Mouse (Mus musculus) heart, embryonic 14.5 days (tissue): ENCODE measurements at regions not wholly inside any gene's neighbourhood (a gene's known extent, or its start where the extent isn't known, plus 50 kb on each side); places are given as distances from the start of the nearest gene placed in this dataset.

Experiments used
- ATAC-seq: fragments of 200-750 bp; cut with Nextera tagmentation; 2 replicates; pipeline ENCODE4 v1.8.0; 2017; ENCODE audit warnings: low read depth, moderate TSS enrichment; ENCODE audit not compliant: insufficient number of reproducible peaks, insufficient read depth, low FRiP score
- H3K27ac ChIP-seq, 2 experiments: fragments of 200-500 bp in 1 of 2; fragments of 300-500 bp in 1 of 2; sonication (generic) in 1 of 2; replicated peaks in 1 of 2; 2 replicates each; pipeline ENCODE4 v1.5.1; 2012 to 2014; ENCODE audit warnings: low read depth in 2 of 2, low read length in 2 of 2, control low read depth in 1 of 2, mild to moderate bottlenecking in 1 of 2, mixed read lengths in 1 of 2; ENCODE audit not compliant: control insufficient read depth in 1 of 2, insufficient read depth in 1 of 2
- H3K27me3 ChIP-seq: fragments of 300-500 bp; sonication (generic); 2 replicates; pipeline ENCODE4 v1.6.1; 2014; ENCODE audit warnings: mild to moderate bottlenecking, low read length, control low read depth; ENCODE audit not compliant: control insufficient read depth, insufficient read depth
- H3K36me3 ChIP-seq: fragments of 300-500 bp; sonication (generic); 2 replicates; pipeline ENCODE4 v1.6.1; 2014; ENCODE audit warnings: mild to moderate bottlenecking, control low read depth, low read length, mixed read lengths; ENCODE audit not compliant: control insufficient read depth, insufficient read depth
- H3K4me1 ChIP-seq, 2 experiments: fragments of 200-500 bp in 1 of 2; fragments of 300-500 bp in 1 of 2; sonication (generic) in 1 of 2; 2 replicates each; pipeline ENCODE4 v1.6.1; 2012 to 2014; ENCODE audit warnings: low read length in 2 of 2, control low read depth in 1 of 2, mixed read lengths in 1 of 2; ENCODE audit not compliant: control insufficient read depth in 2 of 2, insufficient read depth in 2 of 2
- H3K4me2 ChIP-seq: fragments of 300-500 bp; sonication (generic); 2 replicates; pipeline ENCODE4 v1.6.1; 2014; ENCODE audit warnings: mild to moderate bottlenecking, low read length
- H3K4me3 ChIP-seq, 2 experiments: fragments of 200-500 bp in 1 of 2; fragments of 300-500 bp in 1 of 2; sonication (generic) in 1 of 2; 2 replicates each; pipeline ENCODE4 v1.5.1; 2012 to 2014; ENCODE audit warnings: low read length in 2 of 2, mild to moderate bottlenecking in 2 of 2, control low read depth in 1 of 2, low read depth in 1 of 2, moderate library complexity in 1 of 2; ENCODE audit not compliant: control insufficient read depth in 1 of 2, insufficient read depth in 1 of 2
- H3K9ac ChIP-seq: fragments of 300-500 bp; sonication (generic); 2 replicates; pipeline ENCODE4 v1.6.1; 2014; ENCODE audit warnings: mild to moderate bottlenecking, low read length
- H3K9me3 ChIP-seq: fragments of 300-500 bp; sonication (generic); 2 replicates; pipeline ENCODE4 v1.6.1; 2016; ENCODE audit warnings: low read length, control low read depth; ENCODE audit not compliant: control insufficient read depth
- WGBS: fragments of 180-500 bp; shearing (Covaris S2); extraction: QIAGEN DNeasy Blood & Tissue Kit; methylation state at CpG from one replicate; pipeline ENCODE4 v1.1.7; 2014; 5-methylcytosine and 5-hydroxymethylcytosine counted together

GRCm38 (mm10) chr12:25533709-25534619 is 437.0 kb upstream of the Id2 start:
- Histone ChIP-seq H3K27me3 (no peaks in the 10 kb centered on the region), H3K9ac (no peak overlapping the region), H3K4me3 (no peak overlapping the region), H3K36me3 (no peaks in the 10 kb centered on the region), H3K27ac (peak overlapping the region; percentile 8 to 37; a peak in 2 of 4 replicates), H3K4me1 (peaks cover 6 to 27% of the 10 kb centered on the region in 2 experiments; a peak in 3 of 4 replicates), H3K4me2 (no peak overlapping the region), H3K9me3 (no peaks in the 10 kb centered on the region)
- WGBS, result 48% methylated on average over 10 of the region's 10 CpGs
- ATAC-seq, result peak; percentile 35; the same call in 1 of the 2 replicates

- H3K4me1 ChIP-seq, result peaks cover 9 to 20% of the 10 kb centered on the region in 2 experiments
- H3K4me2 ChIP-seq, result no peak overlapping the region
- no peak for ATAC-seq
- no peak overlapping the region for H3K9ac ChIP-seq
- H3K27ac ChIP-seq, result no peak overlapping the region
- no peaks in the 10 kb centered on the region for H3K27me3 ChIP-seq
- no peaks in the 10 kb centered on the region for H3K9me3 ChIP-seq
- no peak overlapping the region for H3K4me3 ChIP-seq
- H3K36me3 ChIP-seq, result no peaks in the 10 kb centered on the region
- 75% methylated on average over 3 of the region's 3 CpGs for WGBS
Observed at GRCm38 (mm10) chr12:25530483-25530882, 433.5 kb upstream of the Id2 start.

- Histone ChIP-seq H3K9me3 (no peaks in the 10 kb centered on the region), H3K27me3 (no peaks in the 10 kb centered on the region), H3K4me3 (no peak overlapping the region), H3K27ac (no peak overlapping the region), H3K4me2 (no peak overlapping the region), H3K36me3 (no peaks in the 10 kb centered on the region), H3K4me1 (peaks cover 6 to 15% of the 10 kb centered on the region in 2 experiments), H3K9ac (no peak overlapping the region)
- ATAC-seq, result no peak
- 79% methylated on average over 3 of the region's 3 CpGs for WGBS
Observed at GRCm38 (mm10) chr12:25529537-25529936, 432.6 kb upstream of the Id2 start.

DNA sequence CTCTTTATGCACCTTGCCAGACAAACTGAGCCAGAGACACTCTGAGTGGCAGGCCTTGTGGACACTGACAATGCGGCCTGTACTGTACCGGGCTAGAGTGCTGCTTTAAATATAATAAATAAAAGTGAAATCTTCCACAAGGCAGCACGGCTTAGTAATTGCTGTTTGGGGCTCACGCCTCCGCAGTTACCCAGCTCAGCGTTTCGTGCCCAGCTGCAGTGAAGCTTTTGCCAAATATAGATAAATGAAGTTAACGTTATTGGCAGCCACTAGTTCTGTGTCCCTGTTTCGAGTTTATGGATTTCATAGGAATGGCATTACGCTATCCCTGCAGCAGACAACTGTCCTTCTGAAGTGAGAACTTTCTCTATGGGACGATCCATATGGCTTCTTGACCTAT is 429.7 kb upstream of the Id2 start:
- H3K4me3 ChIP-seq, result no peak overlapping the region
- no peak overlapping the region for H3K9ac ChIP-seq
- WGBS, result 84% methylated on average over 11 of the region's 11 CpGs
- no peaks in the 10 kb centered on the region for H3K27me3 ChIP-seq
- no peaks in the 10 kb centered on the region for H3K9me3 ChIP-seq
- H3K4me1 ChIP-seq, result peaks cover 4% of the 10 kb centered on the region in 2 experiments; a peak in 3 of 4 replicates
- no peak overlapping the region for H3K27ac ChIP-seq
- H3K4me2 ChIP-seq, result no peak overlapping the region
- no peaks in the 10 kb centered on the region for H3K36me3 ChIP-seq
- ATAC-seq, result no peak

- H3K9me3 ChIP-seq, result no peaks in the 10 kb centered on the region
- WGBS, result 52% methylated on average over 2 of the region's 2 CpGs
- H3K4me3 ChIP-seq, result no peak overlapping the region
- H3K27ac ChIP-seq, result no peak overlapping the region
- H3K27me3 ChIP-seq, result no peaks in the 10 kb centered on the region
- H3K36me3 ChIP-seq, result no peaks in the 10 kb centered on the region
- no peak overlapping the region for H3K9ac ChIP-seq
- no peak for ATAC-seq
- H3K4me2 ChIP-seq, result no peak overlapping the region
- H3K4me1 ChIP-seq, result no peaks in the 10 kb centered on the region
Observed at GRCm38 (mm10) chr12:25516738-25517137, 419.8 kb upstream of the Id2 start.

DNA sequence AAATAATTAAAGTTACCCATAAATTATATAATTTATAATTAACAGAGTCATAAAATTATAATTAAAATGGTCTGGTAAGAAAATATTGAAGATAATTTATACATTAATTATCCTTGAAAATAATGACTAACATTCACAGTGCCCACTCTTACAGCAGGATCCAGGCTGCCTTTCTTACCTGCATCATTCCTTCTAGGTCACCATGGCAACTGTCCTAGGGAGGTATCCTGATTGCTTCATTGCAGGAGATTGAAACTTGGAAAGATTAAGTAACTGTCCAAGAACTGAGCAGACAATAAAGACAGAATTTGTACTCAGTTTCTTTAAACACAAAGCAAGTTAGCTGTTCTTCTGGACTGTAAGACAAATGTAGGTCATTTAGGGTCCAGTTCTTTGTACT is 416.7 kb upstream of the Id2 start:
- H3K4me2 ChIP-seq, result no peak overlapping the region
- H3K27me3 ChIP-seq, result no peaks in the 10 kb centered on the region
- no peaks in the 10 kb centered on the region for H3K9me3 ChIP-seq
- H3K9ac ChIP-seq, result no peak overlapping the region
- ATAC-seq, result no peak
- H3K4me3 ChIP-seq, result no peak overlapping the region
- no peaks in the 10 kb centered on the region for H3K36me3 ChIP-seq
- H3K4me1 ChIP-seq, result no peaks in the 10 kb centered on the region
- no peak overlapping the region for H3K27ac ChIP-seq

DNA sequence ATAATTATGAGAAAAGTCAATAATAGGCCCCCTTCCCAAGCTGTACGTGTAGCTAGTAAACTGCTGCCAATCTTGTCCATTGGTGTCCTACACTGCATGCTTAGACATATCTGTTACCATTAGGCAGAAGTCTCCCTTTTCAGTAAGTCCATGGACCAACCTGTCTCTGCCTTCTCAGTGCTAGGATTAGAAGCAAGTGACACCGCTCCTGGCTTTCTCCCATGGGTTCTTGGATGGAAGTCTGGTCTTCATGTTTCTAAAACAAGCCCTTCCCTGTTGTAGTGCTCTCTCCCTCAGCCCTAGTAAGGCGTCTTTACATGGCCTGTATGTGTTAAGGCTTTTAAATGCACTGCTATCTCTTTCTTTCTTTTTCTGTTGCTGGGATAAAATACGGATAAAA is 412.7 kb upstream of the Id2 start:
- no peak overlapping the region for H3K4me3 ChIP-seq
- no peak for ATAC-seq
- H3K36me3 ChIP-seq, result no peaks in the 10 kb centered on the region
- no peaks in the 10 kb centered on the region for H3K4me1 ChIP-seq
- H3K4me2 ChIP-seq, result no peak overlapping the region
- no peak overlapping the region for H3K27ac ChIP-seq
- 83% methylated on average over 4 of the region's 4 CpGs for WGBS
- H3K9ac ChIP-seq, result no peak overlapping the region
- peaks cover 10% of the 10 kb centered on the region; the same call in 1 of the 2 replicates for H3K9me3 ChIP-seq
- H3K27me3 ChIP-seq, result no peaks in the 10 kb centered on the region
